Mouse (Mus musculus) myocyte (in vitro differentiated cells): ENCODE results near the gene Galnt7.

Experiments
- E2F4 ChIP-seq: IDR thresholded peaks from one replicate; pipeline ENCODE4 v1.6.1; 2011; ENCODE audit warnings: mild to moderate bottlenecking, control low read depth, moderate library complexity; ENCODE audit not compliant: insufficient read depth
- MYOD1 ChIP-seq, 3 experiments: IDR thresholded peaks; one replicate each; pipeline ENCODE4 v1.6.1; 2011; ENCODE audit warnings: control low read depth in 2 of 3, low read depth in 2 of 3, mild to moderate bottlenecking in 2 of 3, moderate library complexity in 1 of 3; ENCODE audit not compliant: insufficient read length in 2 of 3, control insufficient read depth in 1 of 3
- MYOG ChIP-seq, 3 experiments: IDR thresholded peaks; one replicate each; pipeline ENCODE4 v1.6.1; 2011; ENCODE audit warnings: control low read depth in 2 of 3, low read depth in 2 of 3, mild to moderate bottlenecking in 2 of 3; ENCODE audit not compliant: insufficient read length in 2 of 3, control insufficient read depth in 1 of 3, insufficient read depth in 1 of 3
- POLR2A ChIP-seq: IDR thresholded peaks from one replicate; pipeline ENCODE4 v1.6.1; 2011; ENCODE audit warnings: low read depth, mild to moderate bottlenecking, control low read depth, moderate library complexity; ENCODE audit not compliant: insufficient read length
- POLR2AphosphoS2 ChIP-seq: IDR thresholded peaks from one replicate; pipeline ENCODE4 v1.6.1; 2011; ENCODE audit warnings: low read depth, control low read depth; ENCODE audit not compliant: insufficient read length
- REST ChIP-seq: IDR thresholded peaks from one replicate; pipeline ENCODE4 v1.6.1; 2011; ENCODE audit warnings: mild to moderate bottlenecking, control low read depth, moderate library complexity; ENCODE audit not compliant: insufficient read depth, insufficient read length
- TCF12 ChIP-seq: IDR thresholded peaks from one replicate; pipeline ENCODE4 v1.6.1; 2011; ENCODE audit warnings: mild to moderate bottlenecking, control low read depth; ENCODE audit not compliant: poor library complexity, insufficient read depth, severe bottlenecking

GRCm38 (mm10) chr8:57532223-57532622 lies 120.6 kb downstream of the Galnt7 start:
- TF ChIP-seq MYOG (IDR thresholded peaks at IDR 0.05; ENCODE audit: control insufficient read depth in 1 of 3, insufficient read depth in 1 of 3, insufficient read length in 2 of 3, low read depth in 2 of 3) (no peak), REST (no peak), POLR2A (no peak), TCF12 (no peak), POLR2AphosphoS2 (no peak), MYOD1 (IDR thresholded peaks at IDR 0.05; ENCODE audit: control insufficient read depth in 1 of 3, insufficient read length in 2 of 3, low read depth in 2 of 3) (no peak), E2F4 (no peak)
